Mouse (Mus musculus) neural tube, embryonic 13.5 days (tissue): ENCODE measurements at regions not wholly inside any gene's neighbourhood (a gene's known extent, or its start where the extent isn't known, plus 50 kb on each side); places are given as distances from the start of the nearest gene placed in this dataset.

ENCODE experiments used
- ATAC-seq: fragments of 200-750 bp; cut with Nextera tagmentation; 2 replicates; pipeline ENCODE4 v1.8.0; 2017; ENCODE audit warnings: low read depth, mild to moderate bottlenecking, moderate TSS enrichment, moderate library complexity
- H3K27ac ChIP-seq: fragments of 300-500 bp; sonication (generic); replicated peaks from 2 replicates; pipeline ENCODE4 v1.5.1; 2015; ENCODE audit warnings: moderate library complexity, mild to moderate bottlenecking, inconsistent platforms
- H3K27me3 ChIP-seq: fragments of 300-500 bp; sonication (generic); 2 replicates; pipeline ENCODE4 v1.6.1; 2015; ENCODE audit warnings: mild to moderate bottlenecking, inconsistent platforms
- H3K36me3 ChIP-seq: fragments of 300-500 bp; sonication (generic); 2 replicates; pipeline ENCODE4 v1.6.1; 2015; ENCODE audit warnings: mild to moderate bottlenecking, inconsistent platforms
- H3K4me1 ChIP-seq: fragments of 300-500 bp; sonication (generic); replicated peaks from 2 replicates; pipeline ENCODE4 v1.6.1; 2015; ENCODE audit warnings: inconsistent platforms
- H3K4me2 ChIP-seq: fragments of 300-500 bp; sonication (generic); 2 replicates; pipeline ENCODE4 v1.6.1; 2015; ENCODE audit warnings: inconsistent platforms, mild to moderate bottlenecking, moderate library complexity
- H3K4me3 ChIP-seq: fragments of 300-500 bp; sonication (generic); 2 replicates; pipeline ENCODE4 v1.5.1; 2015; ENCODE audit warnings: mild to moderate bottlenecking, inconsistent platforms
- H3K9ac ChIP-seq: fragments of 300-500 bp; sonication (generic); 2 replicates; pipeline ENCODE4 v1.6.1; 2015; ENCODE audit warnings: moderate library complexity, mild to moderate bottlenecking, inconsistent platforms
- H3K9me3 ChIP-seq: fragments of 300-500 bp; sonication (generic); 2 replicates; pipeline ENCODE4 v1.6.1; 2016; ENCODE audit warnings: inconsistent platforms
- WGBS: fragments of 180-500 bp; shearing (Covaris S2); methylation state at CpG from one replicate; pipeline ENCODE4 v1.1.7; 2015; 5-methylcytosine and 5-hydroxymethylcytosine counted together

- H3K36me3 ChIP-seq = no peaks in the 10 kb centered on the region
- no peak overlapping the region for H3K4me2 ChIP-seq
- peaks cover 10% of the 10 kb centered on the region for H3K4me1 ChIP-seq
- no peaks in the 10 kb centered on the region for H3K27me3 ChIP-seq
- no peak overlapping the region for H3K27ac ChIP-seq
- no peaks in the 10 kb centered on the region for H3K9me3 ChIP-seq
- WGBS = 80% methylated on average over 2 of the region's 2 CpGs
- no peak for ATAC-seq
- no peak overlapping the region for H3K9ac ChIP-seq
- no peak overlapping the region for H3K4me3 ChIP-seq
These were observed 129.4 kb downstream of the Zpld1 start for GRCm38 (mm10) chr16:55168433-55168832.

- Histone ChIP-seq H3K27ac (peak overlapping the region; percentile 28; the same call in 1 of the 2 replicates), H3K36me3 (no peaks in the 10 kb centered on the region), H3K4me2 (no peak overlapping the region), H3K9ac (no peak overlapping the region), H3K4me3 (no peak overlapping the region), H3K9me3 (no peaks in the 10 kb centered on the region), H3K27me3 (no peaks in the 10 kb centered on the region), H3K4me1 (peaks cover 10% of the 10 kb centered on the region)
- ATAC-seq = peak; percentile 71
- WGBS = 19% methylated on average over 8 of the region's 8 CpGs
These were observed 131.5 kb downstream of the Zpld1 start for GRCm38 (mm10) chr16:55166181-55166848.

GRCm38 (mm10) chr16:55162926-55163325 lies 134.9 kb downstream of the Zpld1 start:
- Histone ChIP-seq H3K4me3 (no peak overlapping the region), H3K27ac (no peak overlapping the region), H3K4me2 (no peak overlapping the region), H3K27me3 (no peaks in the 10 kb centered on the region), H3K36me3 (no peaks in the 10 kb centered on the region), H3K4me1 (peaks cover 10% of the 10 kb centered on the region), H3K9me3 (no peaks in the 10 kb centered on the region), H3K9ac (no peak overlapping the region)
- ATAC-seq = no peak
- 82% methylated on average over 6 of the region's 6 CpGs for WGBS

- WGBS = 41% methylated on average over 4 of the region's 4 CpGs
- H3K4me1 ChIP-seq = no peaks in the 10 kb centered on the region
- no peak for ATAC-seq
These were observed 146.1 kb downstream of the Zpld1 start for GRCm38 (mm10) chr16:55151726-55152125.

GRCm38 (mm10) chr16:55142431-55143173 lies 155.2 kb downstream of the Zpld1 start:
- no peak overlapping the region for H3K4me2 ChIP-seq
- 48% methylated on average over 6 of the region's 6 CpGs for WGBS
- no peaks in the 10 kb centered on the region for H3K4me1 ChIP-seq
- H3K27me3 ChIP-seq = no peaks in the 10 kb centered on the region
- ATAC-seq = no peak
- H3K4me3 ChIP-seq = no peak overlapping the region
- H3K9ac ChIP-seq = no peak overlapping the region
- no peaks in the 10 kb centered on the region for H3K9me3 ChIP-seq
- no peaks in the 10 kb centered on the region for H3K36me3 ChIP-seq
- H3K27ac ChIP-seq = no peak overlapping the region

More at GRCm38 (mm10) chr16:55151726-55152125, 146.1 kb downstream of the Zpld1 start:
- H3K4me2 ChIP-seq = no peak overlapping the region
- no peaks in the 10 kb centered on the region for H3K27me3 ChIP-seq
- H3K4me3 ChIP-seq = no peak overlapping the region
- no peaks in the 10 kb centered on the region for H3K36me3 ChIP-seq
- no peak overlapping the region for H3K9ac ChIP-seq
- H3K27ac ChIP-seq = no peak overlapping the region
- H3K9me3 ChIP-seq = no peaks in the 10 kb centered on the region

GRCm38 (mm10) chr16:55134961-55135360 lies 162.8 kb downstream of the Zpld1 start:
- no peak for ATAC-seq
- no peak overlapping the region for H3K4me3 ChIP-seq
- H3K36me3 ChIP-seq = no peaks in the 10 kb centered on the region
- no peaks in the 10 kb centered on the region for H3K9me3 ChIP-seq
- no peak overlapping the region for H3K9ac ChIP-seq
- no peaks in the 10 kb centered on the region for H3K27me3 ChIP-seq
- H3K4me1 ChIP-seq = no peaks in the 10 kb centered on the region
- H3K4me2 ChIP-seq = no peak overlapping the region
- no peak overlapping the region for H3K27ac ChIP-seq

GRCm38 (mm10) chr16:55097651-55098050 lies 200.1 kb downstream of the Zpld1 start:
- Histone ChIP-seq H3K4me1 (no peaks in the 10 kb centered on the region), H3K9me3 (no peaks in the 10 kb centered on the region), H3K4me3 (no peak overlapping the region), H3K9ac (no peak overlapping the region), H3K36me3 (no peaks in the 10 kb centered on the region), H3K27ac (no peak overlapping the region), H3K4me2 (no peak overlapping the region), H3K27me3 (no peaks in the 10 kb centered on the region)
- WGBS = 90% methylated on average over 1 of the region's 1 CpGs
- no peak for ATAC-seq

- Histone ChIP-seq H3K4me2 (no peak overlapping the region), H3K4me3 (no peak overlapping the region), H3K9ac (no peak overlapping the region), H3K27ac (no peak overlapping the region), H3K9me3 (no peaks in the 10 kb centered on the region), H3K36me3 (no peaks in the 10 kb centered on the region), H3K4me1 (no peaks in the 10 kb centered on the region), H3K27me3 (no peaks in the 10 kb centered on the region)
- ATAC-seq = no peak
- 91% methylated on average over 1 of the region's 1 CpGs for whole genome bisulfite sequencing
These were observed 210.3 kb downstream of the Zpld1 start for GRCm38 (mm10) chr16:55087461-55087860.

GRCm38 (mm10) chr16:55076172-55076571 lies 221.6 kb downstream of the Zpld1 start:
- Histone ChIP-seq H3K9me3 (no peaks in the 10 kb centered on the region), H3K36me3 (no peaks in the 10 kb centered on the region), H3K9ac (no peak overlapping the region), H3K27me3 (no peaks in the 10 kb centered on the region), H3K27ac (no peak overlapping the region), H3K4me2 (no peak overlapping the region), H3K4me3 (no peak overlapping the region), H3K4me1 (no peaks in the 10 kb centered on the region)
- WGBS = 61% methylated on average over 1 of the region's 1 CpGs
- no peak for ATAC-seq

- no peak overlapping the region for H3K4me3 ChIP-seq
- H3K9ac ChIP-seq = no peak overlapping the region
- H3K4me1 ChIP-seq = no peaks in the 10 kb centered on the region
- H3K27ac ChIP-seq = no peak overlapping the region
- H3K36me3 ChIP-seq = no peaks in the 10 kb centered on the region
- no peaks in the 10 kb centered on the region for H3K27me3 ChIP-seq
- 88% methylated on average over 6 of the region's 6 CpGs for WGBS
- no peak overlapping the region for H3K4me2 ChIP-seq
- no peak for ATAC-seq
- no peaks in the 10 kb centered on the region for H3K9me3 ChIP-seq
These were observed 258.0 kb downstream of the Zpld1 start for GRCm38 (mm10) chr16:55039777-55040176.

- Histone ChIP-seq H3K4me1 (no peaks in the 10 kb centered on the region), H3K9me3 (no peaks in the 10 kb centered on the region), H3K9ac (no peak overlapping the region), H3K4me3 (no peak overlapping the region), H3K36me3 (no peaks in the 10 kb centered on the region), H3K27ac (no peak overlapping the region), H3K4me2 (no peak overlapping the region), H3K27me3 (no peaks in the 10 kb centered on the region)
- 93% methylated on average over 2 of the region's 2 CpGs for WGBS
- no peak for ATAC-seq
These were observed 296.0 kb downstream of the Zpld1 start for GRCm38 (mm10) chr16:55001661-55002289.

- Histone ChIP-seq H3K9ac (no peak overlapping the region), H3K4me2 (no peak overlapping the region), H3K4me1 (no peaks in the 10 kb centered on the region), H3K36me3 (no peaks in the 10 kb centered on the region), H3K27ac (no peak overlapping the region), H3K4me3 (no peak overlapping the region), H3K9me3 (0 out of 2 replicates have a peak, but pooled peaks cover 2% of the 10 kb centered on the region), H3K27me3 (no peaks in the 10 kb centered on the region)
- no peak for ATAC-seq
- 53% methylated on average over 4 of the region's 4 CpGs for WGBS
These were observed 306.1 kb downstream of the Zpld1 start for GRCm38 (mm10) chr16:54991595-54992240.
